Mouse (Mus musculus): ENCODE measurements at regions not wholly inside any gene's neighbourhood (a gene's known extent, or its start where the extent isn't known, plus 50 kb on each side); places are given as distances from the start of the nearest gene placed in this dataset.

DNA sequence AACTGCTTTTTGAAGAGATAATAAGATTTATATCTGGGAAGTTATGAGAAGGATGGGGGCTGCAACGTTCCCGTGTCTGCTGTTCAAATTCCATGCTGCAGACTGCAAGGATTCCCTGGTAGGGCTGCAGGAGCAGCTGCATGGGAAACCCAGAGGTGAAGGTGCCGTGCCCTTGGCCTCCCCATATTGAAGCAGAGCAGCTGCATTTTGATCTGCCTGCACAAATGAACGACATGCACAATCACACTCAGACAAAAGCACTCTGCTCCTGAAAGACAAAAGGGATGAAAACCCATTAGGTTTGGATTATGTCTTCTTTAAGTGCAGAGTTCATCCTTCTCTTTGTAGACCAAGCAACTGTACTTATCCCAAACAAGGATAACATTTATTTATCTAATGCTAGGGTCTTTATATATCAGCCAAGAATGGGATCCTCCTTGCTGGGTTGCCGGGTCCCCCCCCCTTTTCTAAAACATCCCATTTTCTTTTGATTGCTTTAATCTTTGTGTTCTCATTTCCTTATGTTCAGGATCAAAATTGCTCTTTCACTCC lies 122.3 kb upstream of the Kcnh8 start:
- no peak for TF ChIP-seq CTCF (IDR thresholded peaks at IDR 0.05; ENCODE audit: low read depth, low read length)
- TF ChIP-seq POLR2A (IDR thresholded peaks at IDR 0.05; ENCODE audit: insufficient read depth, low read length), result no peak
